Mouse (Mus musculus): ENCODE measurements around the gene Pde4c. TPM values are rescaled to one million over a fixed set of nuclear protein-coding genes. Genes with fewer than 3 reads are reported as not detected.
A peak's percentile ranks its signal among the peaks of the same experiment; 100 is the strongest.

The Pde4c gene
- polyA plus RNA-seq, 1 experiment from 2014 or later, result 0.27 TPM

DNA sequence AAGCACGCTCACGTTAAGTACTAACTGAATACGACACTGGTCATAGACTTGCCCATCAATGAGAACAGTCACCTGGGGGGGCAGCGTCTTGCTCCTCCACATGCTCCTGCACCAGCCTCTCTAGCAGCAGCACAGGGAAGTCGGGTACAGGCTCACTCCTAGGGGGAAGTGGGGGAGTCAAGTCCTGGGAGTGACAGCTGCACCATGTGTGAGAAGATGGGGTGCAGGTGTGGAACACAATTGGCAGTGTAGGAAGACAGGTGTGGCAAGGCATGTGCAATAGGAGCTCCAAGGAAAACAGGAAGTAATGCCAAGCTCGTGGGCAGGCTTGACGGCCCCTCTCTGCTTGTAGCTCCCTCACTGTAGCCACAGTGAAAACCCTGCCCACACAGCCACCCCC is 47.7 kb downstream of the Pde4c start:
- H3K9ac ChIP-seq (replicated peaks; ENCODE audit: low read depth, low read length), result no peak overlapping the region
- 92% methylated on average over 7 of the region's 7 CpGs for WGBS
- H3K27ac ChIP-seq (ENCODE audit: low read depth, low read length), result no peak overlapping the region
- H3K9me3 ChIP-seq (ENCODE audit: control insufficient read depth, low read length), result no peaks in the 10 kb centered on the region
- no peak for ATAC-seq (ENCODE audit: low read depth)
- peaks cover 29% of the 10 kb centered on the region for H3K4me1 ChIP-seq (ENCODE audit: control insufficient read depth, insufficient read depth, low read length)
- peaks cover 53% of the 10 kb centered on the region for H3K36me3 ChIP-seq (ENCODE audit: control insufficient read depth, insufficient read depth, low read length)
- H3K4me2 ChIP-seq (ENCODE audit: low read depth, low read length), result no peak overlapping the region
- no peaks in the 10 kb centered on the region for H3K27me3 ChIP-seq (ENCODE audit: control insufficient read depth, insufficient read depth, low read length)
- no peak overlapping the region for H3K4me3 ChIP-seq (ENCODE audit: low read depth, low read length)

DNA sequence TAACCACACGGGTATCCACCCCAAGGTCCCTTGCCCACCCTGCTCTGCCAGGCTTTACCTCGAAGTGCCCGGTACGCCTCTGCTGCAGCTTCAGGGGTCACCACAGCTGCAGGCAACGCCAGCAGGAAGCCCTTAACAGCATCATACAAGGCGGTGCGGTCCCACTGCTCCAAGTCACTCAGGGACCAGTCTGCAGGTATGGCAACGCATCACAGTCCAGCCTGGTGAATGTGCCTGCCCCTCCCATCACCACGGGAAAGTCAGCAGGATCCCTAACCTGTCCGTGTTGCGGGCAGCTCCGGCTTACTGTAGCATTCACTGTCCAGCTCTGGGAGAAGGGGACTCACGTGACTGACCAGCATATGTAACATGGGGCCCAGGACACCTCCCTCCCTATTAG is 48.6 kb downstream of the Pde4c start:
- no peak for ATAC-seq (ENCODE audit: low read depth)
- Histone ChIP-seq H3K27me3 (ENCODE audit: control insufficient read depth, insufficient read depth, low read length) (no peaks in the 10 kb centered on the region), H3K9me3 (ENCODE audit: control insufficient read depth, low read length) (no peaks in the 10 kb centered on the region), H3K27ac (ENCODE audit: low read depth, low read length) (no peak overlapping the region), H3K9ac (replicated peaks; ENCODE audit: low read depth, low read length) (no peak overlapping the region), H3K4me1 (ENCODE audit: control insufficient read depth, insufficient read depth, low read length) (peaks cover 29% of the 10 kb centered on the region), H3K4me2 (ENCODE audit: low read depth, low read length) (no peak overlapping the region), H3K36me3 (ENCODE audit: control insufficient read depth, insufficient read depth, low read length) (peaks cover 53% of the 10 kb centered on the region), H3K4me3 (ENCODE audit: low read depth, low read length) (no peak overlapping the region)
- WGBS, result 97% methylated on average over 13 of the region's 13 CpGs

DNA sequence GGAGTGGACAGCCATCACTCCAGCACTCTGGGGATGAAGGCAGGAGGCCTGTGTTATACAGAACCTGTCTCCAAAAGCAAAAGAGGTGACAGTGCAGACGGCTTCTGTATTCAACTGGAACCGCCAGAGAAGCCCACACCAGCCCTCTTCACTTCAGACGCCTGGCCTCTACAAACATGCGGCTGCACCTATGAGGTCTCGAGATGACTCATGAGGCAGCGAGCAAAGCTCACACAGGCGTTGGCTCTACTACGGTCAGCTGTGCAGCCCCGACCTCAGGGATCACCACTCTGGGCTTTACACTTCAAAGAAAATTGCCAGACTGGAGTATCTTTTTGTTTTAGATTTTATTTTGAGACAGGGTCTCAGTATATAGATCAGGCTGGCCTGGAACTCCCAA is 49.4 kb downstream of the Pde4c start:
- H3K9me3 ChIP-seq (ENCODE audit: control insufficient read depth, low read length), result no peaks in the 10 kb centered on the region
- WGBS, result 91% methylated on average over 9 of the region's 9 CpGs
- no peak overlapping the region for H3K4me3 ChIP-seq (ENCODE audit: low read depth, low read length)
- no peak overlapping the region for H3K27ac ChIP-seq (ENCODE audit: low read depth, low read length)
- peaks cover 50% of the 10 kb centered on the region for H3K36me3 ChIP-seq (ENCODE audit: control insufficient read depth, insufficient read depth, low read length)
- ATAC-seq (ENCODE audit: low read depth), result no peak
- H3K4me2 ChIP-seq (ENCODE audit: low read depth, low read length), result no peak overlapping the region
- H3K4me1 ChIP-seq (ENCODE audit: control insufficient read depth, insufficient read depth, low read length), result peaks cover 34% of the 10 kb centered on the region
- H3K27me3 ChIP-seq (ENCODE audit: control insufficient read depth, insufficient read depth, low read length), result no peaks in the 10 kb centered on the region
- H3K9ac ChIP-seq (replicated peaks; ENCODE audit: low read depth, low read length), result no peak overlapping the region

DNA sequence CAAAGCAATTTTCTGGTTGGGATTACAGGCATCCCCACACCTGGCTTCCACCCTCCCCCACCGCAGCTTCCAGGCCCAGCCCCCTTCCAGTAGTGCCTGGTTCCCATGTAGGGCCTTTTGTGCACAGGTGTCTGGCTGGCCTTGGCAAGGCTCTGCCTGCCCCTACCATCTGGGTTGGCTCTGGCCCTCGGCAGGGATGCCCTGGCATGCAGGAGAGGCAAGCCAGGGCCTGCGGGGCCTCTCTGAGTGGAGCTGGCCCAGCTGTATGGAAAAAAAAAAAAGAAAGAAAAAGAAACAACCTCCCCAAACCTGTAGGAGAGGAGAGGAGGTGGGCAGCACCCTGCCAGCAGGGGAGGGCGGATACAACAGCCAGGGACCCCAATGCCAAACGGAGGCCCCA is 49.9 kb downstream of the Pde4c start:
- peak overlapping the region; percentile 35 for H3K27ac ChIP-seq (ENCODE audit: low read depth, low read length)
- H3K4me2 ChIP-seq (ENCODE audit: low read depth, low read length), result no peak overlapping the region
- H3K9me3 ChIP-seq (ENCODE audit: control insufficient read depth, low read length), result no peaks in the 10 kb centered on the region
- peaks cover 45% of the 10 kb centered on the region for H3K36me3 ChIP-seq (ENCODE audit: control insufficient read depth, insufficient read depth, low read length)
- H3K27me3 ChIP-seq (ENCODE audit: control insufficient read depth, insufficient read depth, low read length), result no peaks in the 10 kb centered on the region
- peaks cover 38% of the 10 kb centered on the region for H3K4me1 ChIP-seq (ENCODE audit: control insufficient read depth, insufficient read depth, low read length)
- 78% methylated on average over 5 of the region's 5 CpGs for WGBS
- no peak for ATAC-seq (ENCODE audit: low read depth)
- H3K4me3 ChIP-seq (ENCODE audit: low read depth, low read length), result no peak overlapping the region
- H3K9ac ChIP-seq (replicated peaks; ENCODE audit: low read depth, low read length), result peak overlapping the region; percentile 22

DNA sequence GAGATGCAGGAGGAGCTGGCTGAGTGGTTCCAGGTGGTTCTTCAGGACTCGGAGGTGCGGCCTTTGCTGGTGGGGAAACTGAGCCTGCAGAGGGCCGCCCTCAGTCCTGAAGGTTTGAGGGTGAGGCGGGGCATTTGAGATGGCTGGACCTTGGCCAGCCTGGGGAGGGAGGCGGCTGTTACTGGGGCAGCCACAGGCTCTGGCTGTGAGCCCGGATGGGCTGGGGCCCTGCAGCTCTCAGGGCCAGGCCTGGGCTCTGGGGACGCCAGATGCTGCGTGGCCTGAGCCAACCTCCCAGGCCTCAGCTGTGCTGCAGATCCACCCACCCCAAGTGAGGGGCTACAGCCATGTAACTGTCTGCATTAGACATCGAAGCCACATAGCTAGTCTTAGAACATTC is 50.3 kb downstream of the Pde4c start:
- 53% methylated on average over 7 of the region's 9 CpGs for WGBS
- peak overlapping the region; percentile 22 for H3K9ac ChIP-seq (replicated peaks; ENCODE audit: low read depth, low read length)
- peaks cover 40% of the 10 kb centered on the region for H3K36me3 ChIP-seq (ENCODE audit: control insufficient read depth, insufficient read depth, low read length)
- peaks cover 38% of the 10 kb centered on the region for H3K4me1 ChIP-seq (ENCODE audit: control insufficient read depth, insufficient read depth, low read length)
- 0 out of 2 replicates have a peak overlapping the region, but pooled peaks have one; percentile 1 for H3K4me3 ChIP-seq (ENCODE audit: low read depth, low read length)
- no peak for ATAC-seq (ENCODE audit: low read depth)
- H3K4me2 ChIP-seq (ENCODE audit: low read depth, low read length), result peak overlapping the region; percentile 12; the same call in 1 of the 2 replicates
- H3K9me3 ChIP-seq (ENCODE audit: control insufficient read depth, low read length), result no peaks in the 10 kb centered on the region
- H3K27me3 ChIP-seq (ENCODE audit: control insufficient read depth, insufficient read depth, low read length), result no peaks in the 10 kb centered on the region
- peak overlapping the region; percentile 35 for H3K27ac ChIP-seq (ENCODE audit: low read depth, low read length)

DNA sequence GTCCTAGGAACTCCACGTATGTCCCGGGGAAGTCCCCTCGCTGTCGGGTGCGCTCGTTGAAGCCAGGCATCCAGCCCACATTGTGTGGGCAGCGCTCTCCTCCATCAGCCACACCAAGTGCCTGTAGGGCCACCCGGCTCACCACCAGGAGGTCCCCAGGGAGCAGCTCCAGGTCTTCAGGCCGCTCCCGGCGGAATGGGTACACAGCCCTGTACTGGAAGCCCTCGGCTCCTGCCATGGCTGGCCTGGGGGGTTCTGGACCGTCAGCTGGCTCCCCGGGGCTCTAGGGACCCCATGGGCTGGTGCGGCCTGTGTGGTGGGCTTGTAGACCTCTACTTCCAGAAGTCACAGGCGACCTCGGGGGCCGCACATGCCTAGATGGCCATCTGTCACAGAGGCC is 51.2 kb downstream of the Pde4c start:
- Histone ChIP-seq H3K4me3 (ENCODE audit: low read depth, low read length) (peak overlapping the region; percentile 82; the same call in 1 of the 2 replicates), H3K9me3 (ENCODE audit: control insufficient read depth, low read length) (no peaks in the 10 kb centered on the region), H3K27me3 (ENCODE audit: control insufficient read depth, insufficient read depth, low read length) (no peaks in the 10 kb centered on the region), H3K36me3 (ENCODE audit: control insufficient read depth, insufficient read depth, low read length) (peaks cover 41% of the 10 kb centered on the region), H3K9ac (replicated peaks; ENCODE audit: low read depth, low read length) (peak overlapping the region; percentile 39; the same call in 1 of the 2 replicates), H3K4me1 (ENCODE audit: control insufficient read depth, insufficient read depth, low read length) (peaks cover 38% of the 10 kb centered on the region), H3K27ac (ENCODE audit: low read depth, low read length) (no peak overlapping the region), H3K4me2 (ENCODE audit: low read depth, low read length) (peak overlapping the region; percentile 88; the same call in 1 of the 2 replicates)
- no peak for ATAC-seq (ENCODE audit: low read depth)
- 90% methylated on average over 18 of the region's 18 CpGs for WGBS

DNA sequence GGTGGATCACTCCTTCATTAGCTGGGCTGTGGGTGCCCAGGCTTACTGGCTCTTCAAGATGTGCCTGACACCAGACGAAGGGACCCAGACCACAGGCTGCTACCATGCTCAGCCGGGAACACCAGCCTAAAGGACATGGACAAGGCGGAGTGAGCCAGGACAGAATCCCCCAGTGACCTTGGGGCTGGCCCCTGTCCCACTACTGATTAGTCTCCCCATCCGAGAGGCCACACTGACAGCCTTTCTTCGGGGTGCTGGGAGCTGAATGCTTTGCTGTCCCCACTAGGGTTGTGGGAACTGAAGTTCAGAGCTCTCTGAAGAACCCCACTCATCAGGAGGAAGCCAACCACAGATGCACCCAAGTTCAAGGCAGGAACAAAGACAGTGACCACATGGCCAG is 51.7 kb downstream of the Pde4c start:
- no peaks in the 10 kb centered on the region for H3K27me3 ChIP-seq (ENCODE audit: control insufficient read depth, insufficient read depth, low read length)
- no peak for ATAC-seq (ENCODE audit: low read depth)
- 85% methylated on average over 5 of the region's 5 CpGs for WGBS
- H3K4me2 ChIP-seq (ENCODE audit: low read depth, low read length), result peak overlapping the region; percentile 88
- peaks cover 39% of the 10 kb centered on the region for H3K36me3 ChIP-seq (ENCODE audit: control insufficient read depth, insufficient read depth, low read length)
- no peaks in the 10 kb centered on the region for H3K9me3 ChIP-seq (ENCODE audit: control insufficient read depth, low read length)
- peak overlapping the region; percentile 97 for H3K9ac ChIP-seq (replicated peaks; ENCODE audit: low read depth, low read length)
- H3K4me3 ChIP-seq (ENCODE audit: low read depth, low read length), result peak overlapping the region; percentile 82
- H3K27ac ChIP-seq (ENCODE audit: low read depth, low read length), result no peak overlapping the region
- H3K4me1 ChIP-seq (ENCODE audit: control insufficient read depth, insufficient read depth, low read length), result peaks cover 38% of the 10 kb centered on the region

DNA sequence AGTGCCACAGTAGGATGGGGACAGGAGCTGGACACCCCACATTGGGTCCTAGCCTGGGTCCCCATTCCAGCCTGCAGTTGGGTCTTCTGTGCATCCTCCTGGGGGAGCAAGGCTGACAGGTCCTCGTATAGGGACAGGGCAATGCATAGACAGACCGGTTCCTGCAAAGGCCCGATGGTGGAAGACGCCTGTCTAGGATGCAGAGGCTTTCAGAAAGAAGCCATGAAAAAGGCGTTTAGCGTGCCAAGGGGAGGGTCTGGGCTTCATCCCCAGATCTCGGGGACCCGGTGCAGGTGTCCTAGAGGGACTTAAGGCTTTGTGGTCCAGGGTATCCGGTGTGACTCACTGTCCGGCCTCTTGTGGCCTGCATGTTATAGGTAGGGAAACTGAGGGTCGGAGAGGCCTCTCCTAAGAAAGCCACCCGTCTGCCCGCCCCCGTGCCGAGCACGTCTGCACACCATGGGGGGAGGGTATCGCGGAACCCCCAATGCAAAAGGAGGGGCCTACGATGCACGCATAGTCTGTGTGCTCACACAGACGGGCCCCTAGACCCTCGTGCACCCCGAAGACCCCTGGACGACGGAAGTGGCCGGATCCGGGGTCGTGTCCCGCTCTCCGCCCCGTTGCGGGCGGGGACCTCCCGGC is 52.5 kb downstream of the Pde4c start:
- peak overlapping the region; percentile 88 for H3K4me2 ChIP-seq (ENCODE audit: low read depth, low read length)
- peak; percentile 0; the same call in 1 of the 2 replicates for ATAC-seq (ENCODE audit: low read depth)
- H3K36me3 ChIP-seq (ENCODE audit: control insufficient read depth, insufficient read depth, low read length), result peaks cover 39% of the 10 kb centered on the region
- peaks cover 38% of the 10 kb centered on the region for H3K4me1 ChIP-seq (ENCODE audit: control insufficient read depth, insufficient read depth, low read length)
- H3K27ac ChIP-seq (ENCODE audit: low read depth, low read length), result peak overlapping the region; percentile 86
- H3K9ac ChIP-seq (replicated peaks; ENCODE audit: low read depth, low read length), result peak overlapping the region; percentile 97
- H3K4me3 ChIP-seq (ENCODE audit: low read depth, low read length), result peak overlapping the region; percentile 82
- no peaks in the 10 kb centered on the region for H3K9me3 ChIP-seq (ENCODE audit: control insufficient read depth, low read length)
- no peaks in the 10 kb centered on the region for H3K27me3 ChIP-seq (ENCODE audit: control insufficient read depth, insufficient read depth, low read length)
- WGBS, result 2% methylated on average over 31 of the region's 34 CpGs

DNA sequence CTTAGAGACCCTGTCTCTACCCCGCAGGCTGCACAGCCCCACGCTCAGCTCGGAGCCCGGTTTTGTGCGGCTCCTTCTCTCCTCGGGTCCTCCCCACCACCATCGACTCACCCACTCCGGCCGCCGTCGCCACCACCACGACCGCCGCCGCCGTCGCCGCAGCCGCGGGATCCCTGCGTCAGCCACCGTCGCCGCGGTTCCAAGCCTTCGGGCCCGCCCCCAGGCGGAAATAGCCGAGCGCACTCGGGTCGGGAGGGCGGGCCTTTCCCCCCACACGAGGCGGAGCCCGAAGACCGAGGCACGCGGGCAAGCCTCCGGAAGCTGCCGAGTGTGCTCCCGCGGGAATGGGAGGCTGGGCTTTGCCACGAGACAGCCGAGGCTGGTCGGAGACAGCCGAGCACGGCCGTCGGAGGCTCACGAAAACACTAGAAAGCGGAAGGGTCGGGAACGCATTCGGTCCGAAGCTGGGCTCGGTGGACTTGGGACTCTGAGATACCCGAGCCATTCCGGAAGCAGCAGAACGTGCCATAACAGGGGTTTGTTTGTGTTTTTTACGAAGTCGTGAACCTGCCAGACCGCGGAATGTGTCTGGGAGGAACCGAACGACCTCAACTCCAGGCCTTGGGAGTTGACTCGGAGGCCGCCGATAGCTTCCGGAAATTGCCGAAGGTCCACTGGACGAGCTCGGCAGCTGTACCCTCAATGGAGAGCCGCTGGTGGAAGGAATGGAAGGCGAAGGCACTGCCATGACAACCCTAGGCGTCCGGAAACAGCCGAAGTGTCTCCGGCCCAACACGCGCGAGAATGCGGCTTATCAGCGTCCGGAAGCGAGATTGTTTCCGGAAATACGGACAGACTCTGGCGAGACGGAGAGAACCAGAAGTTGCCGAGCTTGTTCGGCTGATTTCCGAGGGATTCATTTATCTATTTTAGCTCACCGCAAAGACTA is 53.2 kb downstream of the Pde4c start, which contains the start of gene Pik3r2:
Gene Pik3r2 (minus strand): TSS at position 218 of the 949 bp plus-strand sequence.
- Histone ChIP-seq H3K4me1 (ENCODE audit: control insufficient read depth, insufficient read depth, low read length) (peaks cover 38% of the 10 kb centered on the region), H3K27ac (ENCODE audit: low read depth, low read length) (peak within 1 kb of the TSS; percentile 86), H3K4me2 (ENCODE audit: low read depth, low read length) (peak within 1 kb of the TSS; percentile 88), H3K4me3 (ENCODE audit: low read depth, low read length) (peak within 1 kb of the TSS; percentile 82), H3K9ac (replicated peaks; ENCODE audit: low read depth, low read length) (peak within 1 kb of the TSS; percentile 97), H3K9me3 (ENCODE audit: control insufficient read depth, low read length) (no peaks in the 10 kb centered on the region), H3K36me3 (ENCODE audit: control insufficient read depth, insufficient read depth, low read length) (peaks cover 38% of the 10 kb centered on the region), H3K27me3 (ENCODE audit: control insufficient read depth, insufficient read depth, low read length) (no peaks in the 10 kb centered on the region)
- peak; percentile 93 for ATAC-seq (ENCODE audit: low read depth)
- WGBS, result under 1% methylated on average over 89 of the region's 94 CpGs
